Mouse (Mus musculus) limb, embryonic 15.5 days (tissue): ENCODE measurements around the gene Odf3l2. TPM values are rescaled to one million over a fixed set of nuclear protein-coding genes. Genes with fewer than 3 reads are reported as not detected.

ENCODE experiments used
- ATAC-seq: fragments of 200-750 bp; cut with Nextera tagmentation; 2 replicates; pipeline ENCODE4 v1.8.0; 2017; ENCODE audit warnings: low read depth, moderate TSS enrichment; ENCODE audit not compliant: insufficient number of reproducible peaks, low FRiP score, low TSS enrichment
- H3K27ac ChIP-seq: fragments of 300-500 bp; sonication (generic); 2 replicates; pipeline ENCODE4 v1.5.1; 2015; ENCODE audit warnings: moderate library complexity, mild to moderate bottlenecking, inconsistent platforms
- H3K27me3 ChIP-seq: fragments of 300-500 bp; sonication (generic); 2 replicates; pipeline ENCODE4 v1.6.1; 2015; ENCODE audit warnings: inconsistent platforms
- H3K36me3 ChIP-seq: fragments of 300-500 bp; sonication (generic); 2 replicates; pipeline ENCODE4 v1.6.1; 2015; ENCODE audit warnings: inconsistent platforms
- H3K4me1 ChIP-seq: fragments of 300-500 bp; sonication (generic); 2 replicates; pipeline ENCODE4 v1.6.1; 2015; ENCODE audit warnings: inconsistent platforms
- H3K4me2 ChIP-seq: fragments of 300-500 bp; sonication (generic); 2 replicates; pipeline ENCODE4 v1.6.1; 2015; ENCODE audit warnings: mild to moderate bottlenecking, inconsistent platforms
- H3K4me3 ChIP-seq: fragments of 300-500 bp; sonication (generic); 2 replicates; pipeline ENCODE4 v1.5.1; 2015; ENCODE audit warnings: mild to moderate bottlenecking, inconsistent platforms
- H3K9ac ChIP-seq: fragments of 300-500 bp; sonication (generic); 2 replicates; pipeline ENCODE4 v1.6.1; 2015; ENCODE audit warnings: inconsistent platforms
- H3K9me3 ChIP-seq: fragments of 300-500 bp; sonication (generic); 2 replicates; pipeline ENCODE4 v1.6.1; 2016; ENCODE audit warnings: inconsistent platforms
- WGBS: fragments of 180-500 bp; shearing (Covaris S2); methylation state at CpG from one replicate; pipeline ENCODE4 v1.1.7; 2015; 5-methylcytosine and 5-hydroxymethylcytosine counted together
- polyA plus RNA-seq: library from polyadenylated mRNA; unstranded; fragments of >200 nt; fragmentation: Nextera tagmentation; extraction: Ambion mirVana; gene quantifications from 2 replicates; pipeline ENCODE4 v1.2.1, GENCODE M21; 2015

The Odf3l2 gene
- polyA plus RNA-seq, 1 experiment from 2014 or later: 0.12 TPM

DNA sequence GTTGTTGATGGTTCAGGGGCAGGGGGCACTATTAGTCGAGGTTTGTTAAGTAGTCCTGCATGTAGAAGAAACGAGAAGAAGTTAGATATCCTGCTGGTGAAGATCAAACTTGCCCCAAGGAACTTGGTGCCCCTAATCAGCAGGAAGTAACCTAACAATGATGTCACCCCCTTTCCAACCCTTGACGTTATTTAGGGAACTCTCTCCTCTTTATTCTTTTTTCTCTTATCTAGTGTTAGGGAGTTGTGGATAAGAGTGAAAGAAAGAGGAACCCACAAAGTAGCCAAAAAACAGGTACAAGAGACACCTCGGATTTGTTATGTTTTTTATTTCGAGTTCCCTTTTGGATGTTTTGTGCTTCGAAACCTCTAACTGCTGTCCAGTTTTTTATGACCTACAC, 51.4 kb downstream of the Odf3l2 start:
- Histone ChIP-seq H3K4me1 (peaks cover 2% of the 10 kb centered on the region; the same call in 1 of the 2 replicates), H3K27ac (no peak overlapping the region), H3K4me2 (no peak overlapping the region), H3K9ac (no peak overlapping the region), H3K36me3 (no peaks in the 10 kb centered on the region), H3K27me3 (peaks cover 29% of the 10 kb centered on the region), H3K9me3 (no peaks in the 10 kb centered on the region), H3K4me3 (no peak overlapping the region)
- no peak for ATAC-seq
- 55% methylated on average over 6 of the region's 6 CpGs for WGBS

DNA sequence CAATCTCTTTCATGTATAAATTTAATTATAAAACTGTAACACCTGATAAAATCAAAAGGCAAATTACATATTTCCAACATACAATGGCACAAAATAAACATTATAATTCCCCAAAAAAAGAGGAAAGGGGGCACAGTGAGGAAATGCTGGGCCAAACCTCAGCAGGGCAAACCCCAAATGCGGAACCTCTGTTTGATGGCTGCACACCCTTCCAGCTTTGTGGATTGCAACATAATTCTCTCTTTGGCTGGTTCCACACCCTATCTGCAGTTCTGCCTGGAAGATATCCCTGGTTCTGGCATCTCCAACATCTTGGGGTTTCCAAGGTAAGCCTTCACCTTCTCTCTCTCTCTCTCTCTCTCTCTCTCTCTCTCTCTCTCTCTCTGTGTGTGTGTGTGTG, 54.8 kb downstream of the Odf3l2 start:
- H3K27ac ChIP-seq: no peak overlapping the region
- peaks cover 15% of the 10 kb centered on the region for H3K27me3 ChIP-seq
- H3K4me3 ChIP-seq: no peak overlapping the region
- H3K9me3 ChIP-seq: no peaks in the 10 kb centered on the region
- H3K36me3 ChIP-seq: no peaks in the 10 kb centered on the region
- WGBS: 94% methylated on average over 1 of the region's 1 CpGs
- peaks cover 2% of the 10 kb centered on the region; the same call in 1 of the 2 replicates for H3K4me1 ChIP-seq
- H3K4me2 ChIP-seq: no peak overlapping the region
- H3K9ac ChIP-seq: no peak overlapping the region
- no peak for ATAC-seq

Other genes with a start within 250 kb of the Odf3l2 start
- gene Vmn2r83, start 177.0 kb downstream of the Odf3l2 start, polyA plus RNA-seq: not detected in 2 replicates
- gene Plpp2, start 111.9 kb downstream of the Odf3l2 start, polyA plus RNA-seq: 25.5 and 28.3 TPM in 2 replicates
- 65.5 and 66.4 TPM in 2 replicates for gene Mier2, start 90.5 kb downstream of the Odf3l2 start, polyA plus RNA-seq
- gene Theg, start 58.4 kb downstream of the Odf3l2 start, polyA plus RNA-seq: not detected in 2 replicates
- not detected in 2 replicates for gene C2cd4c, start 31.7 kb downstream of the Odf3l2 start, polyA plus RNA-seq
- gene Shc2, start 7.8 kb downstream of the Odf3l2 start, polyA plus RNA-seq: 7.8 and 10.1 TPM in 2 replicates
- gene Madcam1, start 18.8 kb upstream of the Odf3l2 start, polyA plus RNA-seq: 5.4 and 5.8 TPM in 2 replicates
- gene Tpgs1, start 23.6 kb upstream of the Odf3l2 start, polyA plus RNA-seq: 54.6 and 58.9 TPM in 2 replicates
- 100 and 110 TPM in 2 replicates for gene Cdc34, start 36.5 kb upstream of the Odf3l2 start, polyA plus RNA-seq
- gene Gzmm, start 43.3 kb upstream of the Odf3l2 start, polyA plus RNA-seq: 0.86 and 1.3 TPM in 2 replicates
- 910 and 960 TPM in 2 replicates for gene Bsg, start 58.8 kb upstream of the Odf3l2 start, polyA plus RNA-seq
- gene Hcn2, start 70.9 kb upstream of the Odf3l2 start, polyA plus RNA-seq: 0.08 TPM in 1 of 2 replicates, not detected in the other
- gene Polrmt, start 100.8 kb upstream of the Odf3l2 start, polyA plus RNA-seq: 35.8 and 41.5 TPM in 2 replicates
- 0.95 and 2.2 TPM in 2 replicates for gene Fgf22, start 109.3 kb upstream of the Odf3l2 start, polyA plus RNA-seq
- gene Rnf126, start 121.2 kb upstream of the Odf3l2 start, polyA plus RNA-seq: 93.2 and 104 TPM in 2 replicates
- 21.2 and 22.2 TPM in 2 replicates for gene Fstl3, start 131.5 kb upstream of the Odf3l2 start, polyA plus RNA-seq
- 0.10 and 0.12 TPM in 2 replicates for gene Prss57, start 145.2 kb upstream of the Odf3l2 start, polyA plus RNA-seq
- 79.9 and 84.8 TPM in 2 replicates for gene Palm, start 147.8 kb upstream of the Odf3l2 start, polyA plus RNA-seq
- 0.56 and 1.6 TPM in 2 replicates for gene Misp, start 175.3 kb upstream of the Odf3l2 start, polyA plus RNA-seq
- gene Ptbp1, start 208.7 kb upstream of the Odf3l2 start, polyA plus RNA-seq: 301 and 303 TPM in 2 replicates
- 3.7 and 5.1 TPM in 2 replicates for gene Prtn3, start 228.7 kb upstream of the Odf3l2 start, polyA plus RNA-seq
- gene Plppr3, start 228.9 kb upstream of the Odf3l2 start, polyA plus RNA-seq: 53.0 and 60.1 TPM in 2 replicates
- 0.36 and 0.40 TPM in 2 replicates for gene Elane, start 240.5 kb upstream of the Odf3l2 start, polyA plus RNA-seq
- gene Cfd, start 245.1 kb upstream of the Odf3l2 start, polyA plus RNA-seq: 0.27 TPM in 1 of 2 replicates, not detected in the other